Mouse (Mus musculus): Measurements from ENCODE around the gene Lonrf2. TPM values are rescaled to one million over a fixed set of nuclear protein-coding genes. Genes with fewer than 3 reads are reported as not detected.

The Lonrf2 gene
- total RNA-seq, 2 experiments from 2014 or later: 0.24 to 0.50 TPM

DNA sequence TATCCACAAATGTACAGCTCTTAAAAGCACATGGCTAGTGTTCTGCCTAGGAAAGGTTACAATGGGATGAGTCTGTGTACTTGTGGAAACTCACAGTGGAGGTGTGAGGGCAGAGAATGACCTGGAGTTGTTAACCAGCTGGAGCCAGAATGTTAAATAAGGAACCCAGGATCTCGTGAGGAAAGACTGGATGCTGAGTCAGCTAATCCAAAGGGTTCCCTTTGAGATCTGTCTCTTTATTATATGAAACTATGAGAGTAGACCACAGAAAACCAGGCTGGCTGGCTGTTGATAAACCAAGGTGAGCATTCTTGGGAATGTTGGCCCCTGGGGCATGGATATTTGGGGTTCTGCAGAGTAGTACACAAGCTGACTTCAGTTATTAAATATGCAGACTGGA is 3.4 kb upstream of the Lonrf2 start:
- DNase-seq (ENCODE audit: low spot score): no peak

DNA sequence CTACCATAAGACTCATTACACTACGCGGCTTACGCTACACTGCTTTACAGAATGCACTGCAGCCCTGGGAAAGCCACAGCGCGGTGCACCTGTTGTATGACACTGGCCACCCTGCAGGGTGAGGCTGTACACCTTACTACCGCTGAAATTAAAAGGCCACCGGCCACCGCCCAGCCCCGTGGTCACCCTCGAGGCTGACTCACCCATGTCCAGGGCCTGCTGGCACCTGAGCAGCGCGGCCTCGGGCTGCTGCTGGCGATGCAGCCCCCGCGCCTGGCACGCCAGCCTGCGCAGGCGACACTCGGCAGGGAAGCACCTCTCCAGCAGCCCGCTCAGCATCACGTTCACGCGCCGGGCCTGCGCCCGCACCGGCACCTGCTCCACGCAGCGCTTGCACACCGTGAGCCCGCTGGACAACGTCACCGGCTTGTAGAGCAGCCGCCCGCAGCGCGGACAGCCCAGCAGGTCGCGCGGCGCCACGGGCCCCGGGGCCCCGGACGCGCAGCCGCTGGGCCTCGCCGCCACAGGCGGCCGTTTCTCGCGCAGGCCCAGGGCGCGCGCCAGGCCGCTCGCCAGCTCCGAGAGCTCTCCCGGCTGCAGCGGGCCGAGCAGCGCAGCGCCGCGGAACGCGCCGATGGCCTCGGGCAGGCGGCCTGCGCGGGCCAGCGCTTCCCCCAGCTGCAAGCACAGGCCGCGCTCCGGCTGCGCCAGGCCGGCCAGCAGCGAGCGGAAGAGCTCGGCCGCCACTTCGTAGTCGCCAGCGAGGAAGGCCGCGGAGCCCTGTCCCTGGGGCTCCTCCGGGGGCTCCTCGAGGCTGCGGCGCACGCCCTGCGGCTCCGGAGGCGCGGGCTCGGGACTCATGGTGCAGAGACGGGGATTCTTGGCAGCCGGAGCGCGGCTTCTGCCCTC is 689 bp downstream of the Lonrf2 start:
- no peak for DNase-seq (ENCODE audit: low spot score)

DNA sequence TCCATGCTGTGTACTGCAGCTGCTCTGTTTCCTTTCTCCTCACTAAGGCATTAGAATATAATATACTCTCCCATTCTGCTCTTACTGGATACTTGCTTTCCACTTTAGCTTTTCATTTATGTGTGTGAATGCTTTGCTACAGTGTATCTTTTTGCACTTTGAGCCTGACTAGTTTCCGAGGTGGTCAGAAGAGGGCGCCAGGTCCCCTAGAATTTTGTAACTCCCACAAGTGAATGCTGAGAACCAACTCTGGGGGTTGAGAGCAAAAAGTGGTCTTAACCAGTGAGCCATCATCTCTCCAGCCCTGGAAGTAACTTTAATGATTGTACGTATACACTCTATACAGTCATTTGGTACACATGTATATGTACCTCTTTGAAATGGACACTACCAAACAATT is 1.6 kb downstream of the Lonrf2 start:
- no peak for DNase-seq (ENCODE audit: low spot score)

DNA sequence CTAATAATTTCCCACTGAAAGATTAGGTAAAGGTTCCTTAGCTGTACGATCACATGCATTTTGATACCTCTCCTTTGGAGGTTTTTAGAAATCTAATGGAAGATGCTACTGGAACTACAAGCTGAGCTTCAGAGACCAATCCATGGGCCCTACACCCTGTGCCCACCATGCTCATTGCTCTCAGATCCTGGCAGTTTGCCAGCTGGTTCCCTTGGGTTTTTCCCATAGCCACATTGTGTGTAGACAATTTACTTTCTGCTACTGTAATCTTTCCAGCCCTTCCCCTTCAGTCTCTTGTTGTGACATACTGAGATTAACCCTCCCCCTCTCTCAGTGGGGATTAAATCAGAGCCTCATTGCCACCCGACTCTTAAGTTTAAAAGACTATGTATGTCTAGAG is 11.6 kb downstream of the Lonrf2 start:
- no peak for DNase-seq (ENCODE audit: low spot score)

DNA sequence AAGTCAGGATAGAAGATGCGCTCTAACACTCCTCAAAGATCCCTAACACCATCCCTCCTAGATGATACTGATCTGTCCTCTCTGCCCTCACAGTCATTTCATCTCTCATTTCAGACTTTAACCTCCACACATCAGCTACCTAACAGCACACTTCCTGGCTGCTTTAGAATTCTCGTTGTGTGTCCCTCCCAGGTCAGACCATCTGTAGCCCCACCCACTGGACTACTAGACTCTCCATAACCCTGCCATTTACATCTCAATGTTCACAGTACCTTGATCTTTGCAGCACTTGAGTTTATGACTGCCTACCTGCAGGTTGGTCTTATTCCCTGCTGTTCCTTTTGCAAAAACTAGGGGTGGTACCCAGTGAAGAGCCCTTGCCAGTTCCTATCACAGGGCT is 12.7 kb downstream of the Lonrf2 start:
- DNase-seq (ENCODE audit: low spot score): no peak

DNA sequence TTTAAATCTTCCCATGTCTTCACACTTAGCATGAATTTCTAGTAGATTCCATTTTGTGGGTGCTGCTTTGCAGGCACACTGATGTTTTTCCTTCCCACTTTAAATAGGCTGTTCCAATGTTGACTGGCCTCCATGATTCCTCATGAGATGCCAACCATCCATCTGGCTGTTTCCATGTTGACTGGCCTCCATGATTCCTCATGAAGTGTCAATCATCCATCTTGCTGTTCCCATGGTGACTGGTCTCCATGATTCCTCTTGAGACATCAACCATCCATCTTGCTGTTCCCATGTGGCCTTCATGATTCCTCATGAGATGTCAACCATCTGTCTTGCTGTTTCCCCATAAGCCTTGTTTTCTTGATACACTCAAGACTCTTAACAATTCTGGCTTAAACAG is 16.8 kb downstream of the Lonrf2 start:
- no peak for DNase-seq (ENCODE audit: low spot score)

DNA sequence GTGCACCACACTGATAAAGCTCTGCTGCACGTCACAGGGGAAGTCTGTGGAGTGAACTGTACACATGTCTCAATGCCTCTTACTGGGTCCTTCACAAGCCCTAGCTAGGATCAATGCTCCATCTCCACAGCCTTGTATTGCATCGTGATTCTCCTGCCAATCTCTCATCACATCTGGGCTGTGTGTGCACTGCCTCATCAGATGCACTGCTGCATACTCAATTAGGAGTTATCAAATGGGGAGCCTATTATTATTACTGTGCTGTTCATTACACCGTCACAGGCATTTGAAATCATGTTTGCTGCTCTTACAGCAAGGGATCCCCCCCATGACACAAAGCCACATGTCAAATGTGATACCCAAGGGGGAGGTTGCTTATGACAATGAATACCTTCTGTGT is 18.8 kb downstream of the Lonrf2 start:
- no peak for DNase-seq (ENCODE audit: low spot score)

DNA sequence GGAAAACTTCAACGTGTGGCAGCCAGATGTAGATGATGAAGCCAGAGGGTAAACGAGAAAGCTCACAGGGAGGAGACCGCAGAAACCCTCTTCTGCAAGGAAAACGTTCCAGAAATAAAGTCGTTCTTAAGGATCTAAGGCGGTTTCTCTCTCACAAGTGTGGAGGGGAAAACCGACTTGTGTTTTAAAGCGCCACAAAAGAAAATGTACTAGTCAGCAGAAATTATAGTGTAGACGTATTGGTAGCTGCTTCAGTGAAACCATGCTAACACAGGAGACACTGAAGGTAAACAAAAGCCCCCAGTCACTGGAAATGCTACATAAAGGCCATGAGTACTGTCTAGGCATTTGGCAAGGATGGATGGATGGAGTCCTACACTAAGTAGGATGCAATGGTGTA is 19.2 kb downstream of the Lonrf2 start:
- DNase-seq (ENCODE audit: low spot score): no peak

DNA sequence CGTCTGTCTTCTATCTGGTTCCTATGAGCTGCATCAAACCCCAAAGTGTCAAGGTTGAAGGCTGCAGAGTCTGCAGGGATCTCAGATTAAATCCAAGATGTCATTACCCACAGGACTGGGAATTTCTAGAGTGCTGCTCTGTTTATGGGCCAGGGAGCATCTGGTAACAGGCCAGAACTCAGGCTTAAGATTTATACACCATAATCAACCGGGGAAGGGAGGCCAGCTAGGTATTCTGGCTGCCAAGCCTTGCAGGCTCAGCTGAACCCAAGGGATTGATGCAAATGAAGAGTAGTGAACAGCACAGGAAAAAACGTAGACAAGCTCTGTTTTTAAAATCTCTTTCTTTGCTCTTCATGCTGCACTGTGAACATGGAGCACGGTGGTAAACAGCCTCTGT is 20.2 kb downstream of the Lonrf2 start:
- DNase-seq (ENCODE audit: low spot score): no peak

DNA sequence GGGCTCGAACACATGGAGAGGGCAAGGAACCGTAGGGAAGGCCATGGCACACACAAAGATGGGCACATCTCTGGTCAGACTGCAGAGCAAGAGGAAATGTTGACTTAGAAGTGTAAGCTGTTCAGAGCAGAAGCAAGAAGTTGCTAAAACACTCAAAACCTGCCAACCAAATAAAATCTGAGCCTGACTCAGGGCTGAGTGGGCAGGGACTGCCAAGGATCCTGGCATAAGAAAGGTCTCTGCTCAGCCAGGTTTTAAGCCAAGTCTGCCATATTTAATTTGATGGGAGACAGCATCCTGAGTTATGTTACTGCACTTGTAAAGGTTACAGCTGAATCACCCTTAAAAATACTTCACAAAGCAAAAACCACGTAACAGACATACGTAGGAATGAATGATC is 29.4 kb downstream of the Lonrf2 start:
- DNase-seq (ENCODE audit: low spot score): no peak

DNA sequence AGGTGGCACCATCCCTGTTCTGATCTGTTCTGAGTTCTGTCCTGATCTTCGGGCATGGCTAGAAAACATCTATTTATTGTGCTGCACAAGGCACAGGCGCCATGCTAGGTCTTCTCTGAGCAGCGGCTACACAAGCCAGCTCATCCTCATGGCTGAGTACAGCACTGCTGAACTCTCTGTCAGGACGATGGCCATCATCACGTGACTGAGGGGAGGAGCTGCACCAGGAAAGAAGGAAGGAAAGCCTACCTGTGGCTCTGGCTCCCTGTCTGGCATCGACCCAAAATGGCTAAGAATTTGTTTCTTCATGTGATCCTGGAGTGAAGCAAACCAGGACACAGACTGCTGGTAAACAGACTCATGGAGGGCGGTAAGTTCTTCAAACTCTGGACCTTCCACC is 36.1 kb downstream of the Lonrf2 start:
- DNase-seq (ENCODE audit: low spot score): no peak

DNA sequence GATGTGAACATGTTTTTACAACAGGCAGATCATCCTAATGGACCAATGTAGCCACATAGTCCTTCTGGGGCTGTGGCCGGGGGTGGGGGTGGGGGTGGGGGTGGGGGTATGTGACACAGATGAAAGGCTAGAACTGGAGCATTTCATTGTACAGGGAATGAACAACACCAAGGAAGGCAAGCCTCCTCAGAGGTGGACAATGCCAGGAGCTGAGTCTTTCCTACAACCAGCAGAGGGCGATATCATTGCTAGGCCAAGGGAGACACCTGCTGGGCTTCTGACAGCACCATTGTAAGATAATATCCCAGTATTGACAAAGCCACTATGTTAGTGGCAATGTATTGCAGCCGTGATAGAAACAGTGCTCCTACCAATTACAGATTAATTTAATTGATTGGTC is 37.2 kb downstream of the Lonrf2 start:
- DNase-seq (ENCODE audit: low spot score): no peak

DNA sequence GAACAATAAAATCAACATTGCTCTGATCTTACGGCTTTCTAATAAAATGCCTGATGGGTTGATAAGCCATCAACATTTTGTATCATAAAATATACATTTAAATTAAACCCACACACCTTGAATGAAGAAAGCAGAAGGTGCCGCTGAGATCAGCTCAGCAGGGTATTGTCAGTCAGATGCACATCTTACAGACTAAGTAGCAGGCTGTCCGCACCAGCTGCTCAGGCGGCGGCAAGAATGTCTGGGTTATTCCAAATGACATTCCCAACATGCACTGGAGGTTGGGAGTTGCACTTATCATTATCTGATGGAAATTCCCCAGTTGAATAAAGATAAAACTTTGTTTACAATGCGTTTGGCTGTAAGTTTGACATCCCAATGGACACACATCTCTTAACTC is 39.6 kb downstream of the Lonrf2 start:
- no peak for DNase-seq (ENCODE audit: low spot score)

DNA sequence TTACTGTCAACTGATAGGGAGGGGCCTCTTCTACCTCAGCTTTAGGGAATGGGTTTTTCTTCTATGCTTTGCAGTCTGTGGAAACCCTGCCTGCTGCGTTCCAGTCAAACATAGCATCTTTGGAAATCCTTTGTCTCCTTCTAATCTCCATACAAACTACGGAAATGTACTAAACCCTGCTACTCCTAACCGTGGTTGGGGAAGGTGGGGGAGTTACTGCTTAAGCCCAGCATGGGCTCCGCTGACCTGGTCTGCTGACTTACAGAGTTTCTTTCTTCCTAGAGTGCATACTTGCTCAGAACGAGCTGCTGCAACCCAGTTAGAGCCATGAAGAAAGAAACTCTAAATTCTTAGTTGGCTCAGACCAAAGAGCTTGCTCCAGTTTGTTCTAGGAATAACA is 41.0 kb downstream of the Lonrf2 start:
- no peak for DNase-seq (ENCODE audit: low spot score)

DNA sequence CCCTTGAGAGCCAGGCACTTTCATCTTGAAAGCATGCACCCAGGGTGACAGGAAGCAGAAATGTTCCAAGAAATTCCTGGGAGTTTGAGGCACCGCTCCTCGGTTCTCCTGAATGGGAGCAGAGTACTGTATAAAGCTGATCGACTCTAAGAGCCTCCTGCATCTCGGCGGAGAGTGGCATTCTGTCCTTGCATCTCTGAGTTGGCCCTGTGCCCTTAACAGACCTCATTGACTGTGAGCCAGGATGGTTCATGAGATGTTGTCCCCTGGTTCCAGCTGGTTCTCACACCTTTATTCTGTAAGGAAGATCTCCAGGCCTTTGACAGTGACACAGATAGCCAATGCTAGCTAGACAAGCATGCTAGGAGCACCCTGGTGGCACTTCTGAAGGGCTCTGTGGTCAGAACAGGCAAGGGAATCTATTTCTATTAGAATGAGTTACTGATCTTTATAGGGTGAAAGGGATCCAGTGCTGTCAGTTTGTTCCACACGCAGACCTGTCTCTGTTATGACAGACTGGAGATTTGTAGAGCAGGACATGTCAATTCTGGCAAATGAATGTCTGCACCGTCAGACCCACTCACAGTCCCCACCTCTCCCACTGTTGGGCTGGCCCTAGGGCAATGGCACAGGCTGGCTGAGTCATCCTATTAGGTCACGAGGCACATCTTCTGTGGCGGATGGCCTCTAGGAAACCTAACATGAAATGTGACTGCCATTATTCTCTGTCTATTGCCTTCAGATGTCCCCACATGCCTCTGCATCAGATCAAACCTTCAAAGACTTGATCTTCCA is 45.3 kb downstream of the Lonrf2 start:
- no peak for DNase-seq (ENCODE audit: low spot score)

DNA sequence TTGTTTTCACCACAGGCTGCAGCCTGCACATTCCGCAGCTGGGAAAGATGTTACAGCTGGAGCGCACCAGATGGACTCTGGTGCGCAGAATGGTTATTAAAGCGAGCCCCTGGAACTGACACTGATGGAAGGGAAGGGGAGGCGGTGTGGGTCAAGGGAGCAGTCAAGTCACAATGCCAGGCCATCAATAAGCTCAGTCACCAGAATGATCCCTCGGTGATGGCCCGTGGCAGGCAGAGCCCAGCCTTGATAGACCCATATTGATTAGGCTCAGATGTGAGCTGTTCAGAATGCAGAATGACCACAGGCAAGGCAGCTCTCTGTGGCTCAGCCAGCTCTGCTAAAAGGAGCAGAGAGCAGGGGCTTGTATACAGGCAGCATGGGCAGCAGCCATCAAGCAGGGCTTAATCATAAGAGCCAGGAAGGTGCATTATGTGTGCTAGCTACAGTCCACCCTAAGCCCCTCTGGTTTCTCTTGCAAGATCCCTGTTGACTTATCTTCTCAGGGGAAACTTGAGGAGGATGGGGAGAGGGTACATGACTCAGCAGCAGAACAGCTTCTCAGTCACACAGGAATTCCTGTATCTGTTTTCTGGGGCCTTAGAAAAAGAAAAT is 46.4 kb downstream of the Lonrf2 start:
- DNase-seq (ENCODE audit: low spot score): no peak

DNA sequence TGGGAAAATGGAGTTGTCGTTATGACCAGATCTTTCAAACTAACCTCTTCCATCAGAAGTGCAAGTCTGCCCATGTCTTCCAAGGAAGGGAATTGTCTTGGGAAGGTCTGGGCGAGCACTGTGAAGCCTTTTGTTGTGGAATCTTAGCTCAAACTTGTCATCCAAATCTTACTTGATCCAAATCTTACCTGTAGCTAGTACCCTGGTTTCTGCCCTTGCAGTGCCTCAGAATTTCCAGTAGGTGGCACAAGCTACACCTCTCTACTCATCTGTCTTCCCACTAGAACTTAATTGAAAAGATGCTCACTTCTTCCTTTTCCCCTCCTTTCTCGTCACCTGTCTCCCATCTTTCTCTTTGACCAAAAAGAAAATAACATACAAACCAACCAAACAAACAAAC is 47.6 kb downstream of the Lonrf2 start:
- DNase-seq (ENCODE audit: low spot score): no peak

DNA sequence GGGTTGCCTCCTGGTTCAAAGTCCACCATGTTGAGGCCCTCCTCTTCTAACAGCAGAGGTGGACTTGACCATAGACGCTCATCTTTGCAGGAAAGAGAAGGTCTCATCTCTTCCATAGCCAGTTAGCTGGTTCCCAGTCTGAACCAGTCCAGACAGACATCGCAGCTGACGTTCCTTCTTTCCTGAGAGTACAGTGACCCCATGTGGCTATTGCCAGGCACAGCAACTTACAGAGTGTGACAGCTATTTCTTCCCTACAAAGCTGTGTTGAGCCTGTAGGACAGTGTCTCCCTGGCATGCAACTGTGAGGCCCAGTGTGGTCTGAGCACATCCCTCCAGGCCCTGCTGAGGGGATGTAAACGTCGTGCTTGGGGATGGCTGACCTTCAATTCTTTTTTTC is 49.1 kb downstream of the Lonrf2 start:
- DNase-seq (ENCODE audit: low spot score): peak; percentile 29

DNA sequence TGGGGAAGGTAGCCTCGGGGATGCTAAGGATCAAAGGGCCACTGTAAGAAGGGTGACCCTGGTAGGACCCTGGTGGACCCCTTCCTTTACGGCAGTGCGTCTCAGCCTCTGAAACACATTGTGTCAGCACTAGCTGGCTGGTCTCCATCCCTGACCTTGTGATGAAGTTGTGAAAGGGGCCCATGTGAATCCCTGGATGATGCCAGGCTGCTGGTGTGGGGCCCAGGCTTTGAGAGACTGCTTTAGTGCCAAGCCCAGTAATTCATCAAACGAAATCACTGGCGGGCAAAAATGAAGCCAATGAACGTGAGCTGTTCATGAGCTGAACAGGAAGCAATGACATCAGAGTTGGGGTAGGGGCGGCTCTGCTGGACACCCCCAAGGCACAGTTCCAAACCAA is 50.2 kb downstream of the Lonrf2 start:
- no peak for DNase-seq (ENCODE audit: low spot score)

DNA sequence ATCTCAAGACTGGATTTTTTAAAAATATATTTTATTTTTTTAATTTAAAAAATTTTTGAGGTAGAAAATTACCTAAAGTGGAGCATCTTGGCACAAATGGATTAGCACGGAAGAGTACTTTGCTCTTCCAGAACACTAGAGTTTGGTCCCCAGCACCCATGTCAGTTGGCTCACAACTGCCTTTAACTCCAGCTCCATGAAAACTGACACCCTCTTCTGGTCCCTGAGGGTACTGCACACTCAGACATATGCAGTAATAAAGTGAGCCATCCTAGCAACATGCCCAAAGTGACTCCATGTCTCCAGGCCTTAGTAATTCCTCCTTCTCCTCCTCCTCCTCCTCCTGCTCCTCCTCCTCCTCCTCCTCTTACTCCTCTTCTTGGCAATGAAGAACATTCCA is 58.2 kb downstream of the Lonrf2 start:
- DNase-seq (ENCODE audit: low spot score): no peak

DNA sequence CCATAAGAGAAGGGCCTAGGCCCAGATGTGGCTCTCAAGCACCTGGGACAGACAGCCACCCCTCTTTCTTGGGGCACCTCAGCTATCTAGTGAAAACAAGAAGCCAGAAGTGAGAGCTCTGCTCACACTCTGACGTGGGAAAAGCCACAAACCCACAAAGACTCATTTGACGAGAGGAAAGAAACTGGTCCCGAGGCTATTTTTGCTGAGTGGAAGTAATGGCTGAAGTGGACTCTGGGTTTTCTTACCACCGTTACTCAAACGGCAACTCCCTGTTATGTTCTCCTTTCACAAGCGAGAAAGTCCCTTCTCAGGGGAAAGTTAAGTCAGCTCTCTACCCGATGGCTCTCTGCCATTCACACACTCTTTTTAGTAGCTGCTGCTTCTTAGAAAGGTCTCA is 59.0 kb downstream of the Lonrf2 start:
- no peak for DNase-seq (ENCODE audit: low spot score)

DNA sequence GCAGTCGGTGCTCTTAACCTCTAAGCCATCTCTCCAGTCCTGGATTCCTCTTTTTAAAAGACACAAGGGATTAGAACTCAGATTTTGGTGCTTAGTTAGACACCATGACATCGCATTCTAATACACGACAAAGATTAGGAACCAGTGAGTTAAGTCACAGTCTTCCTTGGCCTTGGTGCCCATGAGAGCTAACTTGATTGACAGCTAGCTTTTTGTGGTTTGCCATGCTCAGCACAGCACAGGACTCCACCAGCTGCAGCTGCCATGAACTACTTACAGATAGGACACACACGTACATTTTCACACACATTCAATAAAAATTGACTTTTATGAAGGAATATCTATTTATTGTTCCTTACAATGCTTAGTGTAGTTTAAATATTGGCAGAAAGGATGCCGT is 60.8 kb downstream of the Lonrf2 start:
- DNase-seq (ENCODE audit: low spot score): no peak

DNA sequence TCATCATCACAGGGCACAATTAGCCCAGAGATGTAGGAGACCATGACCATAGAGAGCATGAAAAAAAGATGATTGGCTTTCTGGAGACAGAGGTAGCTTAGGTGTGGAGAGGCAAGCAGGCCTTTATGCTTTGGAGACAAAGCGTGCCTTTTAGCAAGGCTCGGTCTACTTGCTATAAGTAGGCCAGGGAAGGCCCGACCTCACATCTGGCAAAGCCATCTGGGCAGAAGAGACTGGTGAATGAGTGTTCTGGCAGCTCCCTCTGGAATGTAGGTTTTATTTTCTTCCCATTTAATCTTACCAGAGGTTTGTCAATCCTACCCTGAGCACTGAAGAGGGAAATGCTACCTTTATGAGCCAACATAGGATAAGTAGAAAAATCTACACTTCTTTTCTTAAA is 65.8 kb downstream of the Lonrf2 start:
- no peak for DNase-seq (ENCODE audit: low spot score)
